Mouse (Mus musculus): ENCODE measurements around the gene Gabpa.

DNA sequence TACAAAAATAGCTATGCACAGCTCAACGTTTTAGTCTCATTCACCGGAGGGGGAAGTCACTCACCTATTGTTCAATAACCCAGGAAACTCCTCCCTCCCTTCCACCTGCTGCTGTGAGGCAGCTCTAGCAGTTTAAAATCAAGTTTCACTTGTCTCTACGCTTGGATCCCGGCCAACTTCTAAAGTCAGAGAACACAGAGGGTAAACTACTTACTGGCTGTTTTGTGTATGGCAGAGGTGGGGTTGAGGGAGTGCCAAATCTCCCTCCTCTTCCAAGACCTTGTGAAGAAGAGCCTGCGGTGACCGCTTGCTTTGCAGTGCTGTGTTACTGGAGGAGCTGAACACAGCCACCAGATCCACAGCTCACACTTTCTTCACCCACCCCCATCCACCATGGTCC, 9.7 kb upstream of the Gabpa start:
- no peak for TF ChIP-seq CTCF (IDR thresholded peaks at IDR 0.05; ENCODE audit: control insufficient read depth, insufficient read depth, low read length)
- no peak for TF ChIP-seq POLR2A (IDR thresholded peaks at IDR 0.05; ENCODE audit: borderline replicate concordance, control insufficient read depth, low read depth, low read length)

Data from bone marrow, adult 2 months (tissue).